Mouse (Mus musculus): ENCODE measurements around the gene Myo1f.

- TF ChIP-seq CTCF (conservative IDR thresholded peaks at IDR 0.05; ENCODE audit: low read length) (no peak), NANOG (IDR thresholded peaks at IDR 0.05; ENCODE audit: borderline replicate concordance, low read length) (no peak), POU5F1 (IDR thresholded peaks at IDR 0.05; ENCODE audit: borderline replicate concordance, low read length) (no peak)
Measured at GRCm38 (mm10) chr17:33508386-33508785, 47.1 kb upstream of the Myo1f start.

All from E14TG2a.4 (cell line).